Mouse (Mus musculus): Measurements from ENCODE around the gene Senp3.
A peak's percentile ranks its signal among the peaks of the same experiment; 100 is the strongest.

DNA sequence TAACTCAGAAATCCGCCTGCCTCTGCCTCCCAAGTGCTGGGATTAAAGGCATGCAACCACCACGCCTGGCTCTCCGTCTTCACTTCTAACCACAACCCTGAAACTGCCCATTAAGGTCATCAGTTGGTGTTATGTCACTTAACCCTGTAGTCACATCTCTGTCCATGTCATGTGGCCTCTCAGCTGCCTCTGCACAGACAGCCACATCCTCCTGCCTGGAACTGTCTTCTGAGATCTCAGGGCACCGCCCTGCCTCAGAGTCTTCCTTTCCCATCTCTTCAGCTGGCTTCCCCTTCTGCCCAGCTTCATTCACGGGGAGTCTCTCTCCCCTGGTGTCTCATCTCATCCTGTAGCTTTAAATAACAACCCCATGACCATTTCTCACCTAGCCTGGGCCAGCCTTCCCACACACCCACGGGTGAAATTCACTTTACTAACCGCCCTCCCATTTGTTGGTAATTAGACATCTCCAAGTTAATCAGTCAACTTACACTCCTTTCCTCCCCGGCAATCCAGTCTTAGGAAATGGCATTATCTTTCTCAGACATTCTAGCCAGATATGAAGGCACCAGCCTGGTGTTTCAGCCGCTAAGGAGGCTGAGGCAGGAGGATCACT lies 10.4 kb upstream of the Senp3 start:
- TF ChIP-seq POLR2A (IDR thresholded peaks at IDR 0.05; ENCODE audit: low read depth, low read length) (peak; percentile 27; the same call in 1 of the 2 replicates), CTCF (IDR thresholded peaks at IDR 0.05; ENCODE audit: extremely low read depth, insufficient read length, insufficient replicate concordance, low read depth, low read length) (no peak)
